Mouse (Mus musculus): ENCODE measurements at regions not wholly inside any gene's neighbourhood (a gene's known extent, or its start where the extent isn't known, plus 50 kb on each side); places are given as distances from the start of the nearest gene placed in this dataset.

- no peak overlapping the region for H3K27ac ChIP-seq (ENCODE audit: insufficient read depth, low read depth, low read length)
- no peak for TF ChIP-seq POLR2A (IDR thresholded peaks at IDR 0.05; ENCODE audit: borderline replicate concordance, low read depth, low read length)
- no peak for TF ChIP-seq CTCF (IDR thresholded peaks at IDR 0.05; ENCODE audit: low read depth, low read length)
- no peak overlapping the region for H3K4me3 ChIP-seq (ENCODE audit: insufficient read depth, low read length)
- H3K4me1 ChIP-seq (ENCODE audit: control insufficient read depth, insufficient read depth, low read length) = no peaks in the 10 kb centered on the region
These were observed 193.3 kb downstream of the Gm12728 start for GRCm38 (mm10) chr4:105983018-105983417.

GRCm38 (mm10) chr4:105987963-105988602, 198.4 kb downstream of the Gm12728 start:
- H3K4me1 ChIP-seq (ENCODE audit: control insufficient read depth, insufficient read depth, low read length) = no peaks in the 10 kb centered on the region
- no peak for TF ChIP-seq CTCF (IDR thresholded peaks at IDR 0.05; ENCODE audit: low read depth, low read length)
- TF ChIP-seq POLR2A (IDR thresholded peaks at IDR 0.05; ENCODE audit: borderline replicate concordance, low read depth, low read length) = no peak
- H3K4me3 ChIP-seq (ENCODE audit: insufficient read depth, low read length) = no peak overlapping the region
- H3K27ac ChIP-seq (ENCODE audit: insufficient read depth, low read depth, low read length) = no peak overlapping the region

- no peak for TF ChIP-seq POLR2A (IDR thresholded peaks at IDR 0.05; ENCODE audit: borderline replicate concordance, low read depth, low read length)
- no peak for TF ChIP-seq CTCF (IDR thresholded peaks at IDR 0.05; ENCODE audit: low read depth, low read length)
- H3K4me1 ChIP-seq (ENCODE audit: control insufficient read depth, insufficient read depth, low read length) = no peaks in the 10 kb centered on the region
- H3K4me3 ChIP-seq (ENCODE audit: insufficient read depth, low read length) = no peak overlapping the region
- no peak overlapping the region for H3K27ac ChIP-seq (ENCODE audit: insufficient read depth, low read depth, low read length)
These were observed 203.0 kb downstream of the Gm12728 start for GRCm38 (mm10) chr4:105992581-105993127.

- Histone ChIP-seq H3K27ac (ENCODE audit: insufficient read depth, low read depth, low read length) (no peak overlapping the region), H3K4me1 (ENCODE audit: control insufficient read depth, insufficient read depth, low read length) (no peaks in the 10 kb centered on the region), H3K4me3 (ENCODE audit: insufficient read depth, low read length) (no peak overlapping the region)
- TF ChIP-seq POLR2A (IDR thresholded peaks at IDR 0.05; ENCODE audit: borderline replicate concordance, low read depth, low read length) (no peak), CTCF (IDR thresholded peaks at IDR 0.05; ENCODE audit: low read depth, low read length) (no peak)
These were observed 204.7 kb downstream of the Gm12728 start for GRCm38 (mm10) chr4:105994390-105994798.

- no peak for TF ChIP-seq POLR2A (IDR thresholded peaks at IDR 0.05; ENCODE audit: borderline replicate concordance, low read depth, low read length)
- no peak for TF ChIP-seq CTCF (IDR thresholded peaks at IDR 0.05; ENCODE audit: low read depth, low read length)
- no peak overlapping the region for H3K4me3 ChIP-seq (ENCODE audit: insufficient read depth, low read length)
- H3K4me1 ChIP-seq (ENCODE audit: control insufficient read depth, insufficient read depth, low read length) = no peaks in the 10 kb centered on the region
These were observed 206.4 kb downstream of the Gm12728 start for GRCm38 (mm10) chr4:105996060-105996459.

GRCm38 (mm10) chr4:105996893-105997630, 207.4 kb downstream of the Gm12728 start:
- TF ChIP-seq CTCF (IDR thresholded peaks at IDR 0.05; ENCODE audit: low read depth, low read length) = no peak
- TF ChIP-seq POLR2A (IDR thresholded peaks at IDR 0.05; ENCODE audit: borderline replicate concordance, low read depth, low read length) = no peak
- no peak overlapping the region for H3K27ac ChIP-seq (ENCODE audit: insufficient read depth, low read depth, low read length)
- no peak overlapping the region for H3K4me3 ChIP-seq (ENCODE audit: insufficient read depth, low read length)

More at GRCm38 (mm10) chr4:105996060-105996459, 206.4 kb downstream of the Gm12728 start:
- no peak overlapping the region for H3K27ac ChIP-seq (ENCODE audit: insufficient read depth, low read depth, low read length)

GRCm38 (mm10) chr4:106002516-106002915, 212.8 kb downstream of the Gm12728 start:
- no peak overlapping the region for H3K27ac ChIP-seq (ENCODE audit: insufficient read depth, low read depth, low read length)
- TF ChIP-seq CTCF (IDR thresholded peaks at IDR 0.05; ENCODE audit: low read depth, low read length) (no peak), POLR2A (IDR thresholded peaks at IDR 0.05; ENCODE audit: borderline replicate concordance, low read depth, low read length) (no peak)
- no peak overlapping the region for H3K4me3 ChIP-seq (ENCODE audit: insufficient read depth, low read length)
- no peaks in the 10 kb centered on the region for H3K4me1 ChIP-seq (ENCODE audit: control insufficient read depth, insufficient read depth, low read length)

More at GRCm38 (mm10) chr4:105996893-105997630, 207.4 kb downstream of the Gm12728 start:
- H3K4me1 ChIP-seq (ENCODE audit: control insufficient read depth, insufficient read depth, low read length) = no peaks in the 10 kb centered on the region

GRCm38 (mm10) chr4:106005936-106006335, 216.3 kb downstream of the Gm12728 start:
- H3K4me1 ChIP-seq (ENCODE audit: control insufficient read depth, insufficient read depth, low read length) = no peaks in the 10 kb centered on the region
- no peak overlapping the region for H3K27ac ChIP-seq (ENCODE audit: insufficient read depth, low read depth, low read length)
- no peak overlapping the region for H3K4me3 ChIP-seq (ENCODE audit: insufficient read depth, low read length)
- no peak for TF ChIP-seq CTCF (IDR thresholded peaks at IDR 0.05; ENCODE audit: low read depth, low read length)
- no peak for TF ChIP-seq POLR2A (IDR thresholded peaks at IDR 0.05; ENCODE audit: borderline replicate concordance, low read depth, low read length)

- no peak for TF ChIP-seq CTCF (IDR thresholded peaks at IDR 0.05; ENCODE audit: low read depth, low read length)
- TF ChIP-seq POLR2A (IDR thresholded peaks at IDR 0.05; ENCODE audit: borderline replicate concordance, low read depth, low read length) = no peak
- no peak overlapping the region for H3K27ac ChIP-seq (ENCODE audit: insufficient read depth, low read depth, low read length)
- H3K4me3 ChIP-seq (ENCODE audit: insufficient read depth, low read length) = no peak overlapping the region
- H3K4me1 ChIP-seq (ENCODE audit: control insufficient read depth, insufficient read depth, low read length) = no peaks in the 10 kb centered on the region
These were observed 217.9 kb downstream of the Gm12728 start for GRCm38 (mm10) chr4:106007334-106008190.

Measured in bone marrow macrophage, adult 2 months (primary cell).